Mouse (Mus musculus) c-Kit-positive CD71-negative TER-119-negative erythroid progenitor cells, embryonic 14.5 days (primary cell): Measurements from ENCODE around the gene Col28a1.
A peak's percentile ranks its signal among the peaks of the same experiment; 100 is the strongest.
"Not testable (repeated sequence)": the region's sequence is repeated elsewhere in the genome, so short reads cannot be mapped to it uniquely, and the experiment has no call there.

Experiments
- DNase-seq: peaks from one replicate; pipeline ENCODE4 v3.0.0-alpha.2; 2013; ENCODE audit warnings: low read depth

The Col28a1 gene

DNA sequence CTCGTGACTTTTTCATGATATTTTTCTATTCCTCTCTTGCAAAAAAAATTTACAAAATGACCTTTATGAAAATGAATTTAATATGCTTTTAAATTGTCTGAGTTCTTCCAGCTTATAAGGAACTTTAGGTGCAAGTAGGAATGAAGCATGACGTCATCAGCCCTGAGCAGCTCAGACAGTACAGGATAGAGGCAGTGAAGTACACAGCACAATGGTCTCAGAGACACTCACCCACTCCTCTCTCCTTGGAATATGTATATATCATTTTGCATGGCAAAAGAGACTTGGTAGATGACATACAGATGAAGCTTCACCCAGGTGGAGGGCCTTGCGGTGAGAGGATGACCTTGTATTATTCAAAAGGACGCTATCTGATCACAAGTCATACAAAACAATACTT is 197.7 kb downstream of the Col28a1 start:
- DNase-seq, result no peak

DNA sequence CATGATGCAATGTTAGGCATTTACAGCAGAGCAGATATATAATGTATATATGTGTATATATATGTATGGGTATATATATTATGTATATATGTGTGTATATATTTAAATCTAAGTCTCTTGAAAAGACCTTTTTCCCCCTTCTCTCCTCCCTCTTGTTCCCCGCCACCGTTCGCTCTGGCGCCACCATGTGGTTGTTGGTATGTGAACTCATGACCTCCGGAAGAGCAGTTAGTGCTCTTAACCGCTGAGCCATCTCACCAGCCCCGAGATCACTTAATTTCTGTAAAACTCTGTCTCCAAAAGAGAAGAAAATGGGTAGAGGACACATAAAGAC is 208.8 kb downstream of the Col28a1 start:
- peak; percentile 41 for DNase-seq

DNA sequence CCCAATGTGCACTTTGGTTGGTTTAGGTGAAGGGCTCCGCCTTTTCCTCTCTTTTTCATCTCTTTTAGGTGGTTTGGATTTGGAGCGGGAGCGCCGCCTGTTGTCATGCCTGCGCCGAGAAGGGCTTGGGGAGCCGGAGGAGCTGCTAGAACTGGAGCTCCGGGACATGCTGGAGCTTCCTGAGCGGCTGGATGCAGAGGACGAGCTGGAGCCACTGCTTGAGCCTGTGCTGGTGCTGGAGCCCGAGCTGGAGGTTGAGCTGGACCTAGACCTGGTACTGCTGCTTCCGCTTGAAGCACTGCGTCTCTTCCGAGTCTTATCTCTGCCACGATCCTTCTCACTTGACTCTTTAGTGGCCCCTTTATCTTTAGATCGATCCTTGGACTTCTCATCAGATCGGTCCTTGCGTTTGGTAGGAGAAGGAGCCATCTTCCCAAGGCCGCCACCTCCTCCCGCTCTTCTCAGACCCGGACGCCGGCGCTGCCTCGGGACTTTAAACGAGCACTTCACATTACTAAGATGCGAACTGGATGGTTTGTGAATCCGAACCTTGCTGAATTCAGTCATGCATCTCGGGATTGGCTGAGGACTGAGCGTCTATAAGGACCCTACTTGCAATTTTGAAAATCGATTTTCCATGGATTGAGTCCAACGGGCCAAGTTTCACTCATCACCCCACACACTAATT is 209.3 kb downstream of the Col28a1 start:
- not testable (repeated sequence) for DNase-seq

DNA sequence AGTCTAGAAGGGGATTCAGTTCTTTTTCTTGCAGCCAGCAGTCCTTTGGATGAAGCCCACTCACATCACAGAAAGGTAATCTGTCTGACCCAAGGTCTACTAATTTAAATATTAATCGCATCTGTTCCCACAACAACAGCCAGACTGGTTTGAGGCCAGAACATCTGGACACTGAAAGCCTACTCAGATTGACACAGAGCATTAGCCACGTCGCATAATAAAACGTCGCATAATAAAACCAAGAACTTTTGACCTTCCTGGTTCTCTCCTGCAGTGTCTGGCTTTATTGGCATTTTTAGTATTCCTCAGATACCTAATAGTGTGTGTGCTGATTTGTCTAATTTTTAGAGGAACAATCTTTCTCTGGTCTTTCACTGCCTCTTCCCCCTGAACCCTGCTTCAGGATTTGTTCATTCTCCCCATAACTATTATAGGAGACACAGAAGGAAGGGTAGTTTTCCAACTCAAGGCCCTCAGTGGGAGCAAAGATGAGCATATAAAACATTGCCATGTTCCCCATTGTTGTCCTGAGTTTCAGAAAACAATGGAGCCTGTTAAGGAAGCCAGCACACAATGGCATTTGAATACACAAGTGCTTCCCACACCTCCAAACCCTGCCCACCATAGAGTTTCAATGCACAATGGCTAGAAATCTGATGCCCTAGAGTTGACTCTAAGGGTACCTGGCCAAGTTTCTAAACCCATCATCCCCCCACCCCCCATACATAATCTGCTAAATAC is 221.2 kb downstream of the Col28a1 start:
- DNase-seq, result no peak

DNA sequence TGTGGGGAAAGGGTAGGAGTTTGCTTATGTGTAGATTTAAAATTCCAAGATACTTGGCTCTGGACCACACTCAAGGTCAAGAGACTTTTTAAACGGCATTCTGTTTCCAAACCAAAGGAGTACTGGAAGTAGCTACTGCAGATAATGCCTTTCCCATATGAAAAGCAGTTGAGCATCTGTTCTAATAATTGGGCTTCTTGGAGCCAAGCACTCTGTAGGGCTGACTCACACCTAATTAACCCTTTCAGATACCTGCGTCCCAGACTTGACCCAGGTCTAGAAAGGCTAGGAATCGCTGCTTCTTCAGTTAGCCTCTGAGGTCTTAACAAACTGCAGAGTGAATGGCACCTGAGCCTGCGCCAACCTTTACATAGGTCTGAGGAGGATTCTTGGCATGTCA is 223.0 kb downstream of the Col28a1 start:
- DNase-seq, result no peak

DNA sequence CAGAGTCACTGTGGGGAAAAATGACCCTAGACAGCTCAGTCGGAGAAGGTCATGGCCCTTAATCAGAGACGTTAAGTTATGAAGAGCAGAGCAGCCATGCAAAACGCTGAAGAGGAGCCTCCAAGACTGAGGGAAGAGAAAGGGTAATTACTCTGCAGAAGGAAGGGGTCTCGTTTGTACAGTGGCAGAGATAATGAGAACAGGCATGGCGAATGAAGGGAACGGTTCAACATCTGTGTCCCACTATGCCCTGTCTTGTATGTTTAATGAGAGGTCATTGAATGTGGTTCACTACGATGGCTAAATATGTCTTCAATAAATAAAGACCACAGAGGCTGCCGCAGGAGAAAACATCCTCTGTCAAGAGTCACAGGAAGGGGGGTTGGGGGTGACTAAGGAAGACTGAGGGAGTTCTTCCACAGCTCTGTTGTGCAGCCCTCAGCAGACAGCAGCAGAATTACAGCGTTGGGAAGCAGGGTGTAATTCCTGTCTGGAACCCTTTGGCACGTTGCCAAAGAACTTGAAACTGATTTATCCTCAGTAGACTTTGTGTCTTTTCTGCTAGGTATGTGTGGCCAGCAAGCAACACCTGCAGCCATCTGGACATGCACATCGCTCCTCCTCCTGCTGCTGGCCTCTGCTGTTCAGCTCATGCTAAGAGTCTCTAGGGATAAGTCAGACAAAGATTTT is 226.4 kb downstream of the Col28a1 start:
- DNase-seq, result no peak

DNA sequence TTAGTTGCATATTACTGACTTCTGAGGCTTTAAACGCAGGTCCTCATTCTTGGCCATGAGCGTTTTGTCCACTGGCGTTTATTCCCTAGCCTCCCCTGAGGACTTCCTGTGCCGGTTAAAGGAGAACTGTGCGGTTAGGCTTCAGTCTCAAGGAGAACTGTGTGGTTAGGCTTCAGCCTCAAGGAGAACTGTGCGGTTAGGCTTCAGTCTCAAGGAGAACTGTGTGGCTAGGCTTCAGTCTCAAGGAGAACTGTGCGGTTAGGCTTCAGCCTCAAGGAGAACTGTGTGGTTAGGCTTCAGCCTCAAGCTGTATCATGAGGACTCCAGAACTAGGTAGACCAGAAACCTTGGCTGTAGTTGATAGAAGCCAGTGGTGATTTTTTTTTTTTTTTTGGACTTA is 229.7 kb downstream of the Col28a1 start:
- no peak for DNase-seq

DNA sequence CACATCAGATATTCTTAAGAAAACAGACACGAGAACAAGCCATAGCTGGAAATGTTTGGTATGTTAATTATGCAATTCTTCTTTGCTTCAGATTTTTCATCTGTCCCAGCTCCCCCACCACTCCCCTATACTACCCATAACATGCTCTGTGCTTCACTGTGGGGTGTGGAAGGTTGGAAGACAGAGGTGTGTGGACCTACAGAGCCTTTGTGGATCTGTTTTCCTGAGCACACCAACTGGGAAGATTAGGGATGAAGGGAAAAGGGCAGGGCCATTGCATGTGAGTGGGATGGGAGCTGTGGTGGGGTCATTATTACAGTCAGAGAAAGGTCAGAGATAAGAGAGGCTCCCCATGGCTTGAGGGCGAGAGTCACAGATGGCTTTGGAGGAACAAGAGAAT is 240.2 kb downstream of the Col28a1 start:
- DNase-seq, result no peak

DNA sequence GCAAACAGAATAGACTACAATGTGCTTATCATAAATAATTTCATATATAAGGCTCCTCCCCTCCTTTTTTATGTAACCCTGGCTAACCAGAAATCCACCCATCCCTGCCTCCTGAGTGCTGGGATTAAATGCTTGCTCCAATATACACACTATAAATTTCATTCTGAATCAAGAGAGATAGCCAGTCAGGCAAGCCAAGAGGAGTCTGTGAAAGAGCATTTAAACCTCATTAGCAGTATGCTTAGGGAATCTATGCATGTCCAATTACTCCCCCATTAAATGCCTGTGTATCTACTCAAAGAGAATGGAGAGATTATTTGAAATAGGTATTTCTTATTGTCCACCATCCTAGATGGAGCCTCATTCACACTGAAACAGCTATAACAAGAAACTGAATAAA is 240.6 kb downstream of the Col28a1 start:
- no peak for DNase-seq
